Mouse (Mus musculus): ENCODE results near the gene Ankrd44.

Gene Ankrd44

GRCm38 (mm10) chr1:54922707-54923106 lies 3.5 kb downstream of the Ankrd44 start:
- ATAC-seq (ENCODE audit: low TSS enrichment): no peak

- ATAC-seq (ENCODE audit: low TSS enrichment): no peak
These were observed 4.1 kb downstream of the Ankrd44 start for GRCm38 (mm10) chr1:54922025-54922574.

GRCm38 (mm10) chr1:54920132-54920531 lies 6.1 kb downstream of the Ankrd44 start:
- ATAC-seq (ENCODE audit: low TSS enrichment): no peak

GRCm38 (mm10) chr1:54916456-54916855 lies 9.7 kb downstream of the Ankrd44 start:
- ATAC-seq (ENCODE audit: low TSS enrichment): no peak

- no peak for ATAC-seq (ENCODE audit: low TSS enrichment)
These were observed 11.8 kb downstream of the Ankrd44 start for GRCm38 (mm10) chr1:54914387-54914786.

- no peak for ATAC-seq (ENCODE audit: low TSS enrichment)
These were observed 12.8 kb downstream of the Ankrd44 start for GRCm38 (mm10) chr1:54913379-54913873.

GRCm38 (mm10) chr1:54913063-54913335 lies 13.2 kb downstream of the Ankrd44 start:
- no peak; the same call in 1 of the 2 replicates for ATAC-seq (ENCODE audit: low TSS enrichment)

GRCm38 (mm10) chr1:54912290-54913062 lies 13.7 kb downstream of the Ankrd44 start:
- no peak for ATAC-seq (ENCODE audit: low TSS enrichment)

- ATAC-seq (ENCODE audit: low TSS enrichment): no peak
These were observed 15.0 kb downstream of the Ankrd44 start for GRCm38 (mm10) chr1:54911256-54911610.

GRCm38 (mm10) chr1:54910489-54911255 lies 15.5 kb downstream of the Ankrd44 start:
- ATAC-seq (ENCODE audit: low TSS enrichment): no peak

GRCm38 (mm10) chr1:54908786-54909185 lies 17.4 kb downstream of the Ankrd44 start:
- no peak for ATAC-seq (ENCODE audit: low TSS enrichment)

GRCm38 (mm10) chr1:54907066-54907639 lies 19.0 kb downstream of the Ankrd44 start:
- no peak for ATAC-seq (ENCODE audit: low TSS enrichment)

GRCm38 (mm10) chr1:54906322-54906721 lies 19.9 kb downstream of the Ankrd44 start:
- no peak for ATAC-seq (ENCODE audit: low TSS enrichment)

GRCm38 (mm10) chr1:54905632-54906031 lies 20.6 kb downstream of the Ankrd44 start:
- no peak for ATAC-seq (ENCODE audit: low TSS enrichment)

GRCm38 (mm10) chr1:54904165-54904564 lies 22.0 kb downstream of the Ankrd44 start:
- no peak for ATAC-seq (ENCODE audit: low TSS enrichment)

GRCm38 (mm10) chr1:54902689-54903246 lies 23.4 kb downstream of the Ankrd44 start:
- ATAC-seq (ENCODE audit: low TSS enrichment): no peak

- ATAC-seq (ENCODE audit: low TSS enrichment): no peak
These were observed 25.1 kb downstream of the Ankrd44 start for GRCm38 (mm10) chr1:54901084-54901483.

- ATAC-seq (ENCODE audit: low TSS enrichment): no peak
These were observed 26.9 kb downstream of the Ankrd44 start for GRCm38 (mm10) chr1:54899247-54899646.

GRCm38 (mm10) chr1:54898656-54899084 lies 27.5 kb downstream of the Ankrd44 start:
- peak; percentile 85 for ATAC-seq (ENCODE audit: low TSS enrichment)

GRCm38 (mm10) chr1:54897726-54898125 lies 28.5 kb downstream of the Ankrd44 start:
- no peak for ATAC-seq (ENCODE audit: low TSS enrichment)

GRCm38 (mm10) chr1:54896109-54897085 lies 29.8 kb downstream of the Ankrd44 start:
- peak; percentile 93 for ATAC-seq (ENCODE audit: low TSS enrichment)

Measured in frontal cortex, adult (tissue).